Mouse (Mus musculus) embryonic facial prominence, embryonic 10.5 days (tissue): Measurements from ENCODE around the gene Eno4. TPM values are rescaled to one million over a fixed set of nuclear protein-coding genes. Genes with fewer than 3 reads are reported as not detected.

Source experiments
- DNase-seq: peaks from one replicate; pipeline ENCODE4 v3.0.0-alpha.2; 2017; ENCODE audit warnings: low spot score
- H3K27ac ChIP-seq: fragments of 300-500 bp; sonication (generic); replicated peaks from 2 replicates; pipeline ENCODE4 v1.5.1; 2016; ENCODE audit warnings: mild to moderate bottlenecking
- H3K27me3 ChIP-seq: fragments of 300-500 bp; sonication (generic); replicated peaks from 2 replicates; pipeline ENCODE4 v1.6.1; 2016; ENCODE audit warnings: low read depth, mild to moderate bottlenecking; ENCODE audit not compliant: poor library complexity, severe bottlenecking
- H3K36me3 ChIP-seq: fragments of 300-500 bp; sonication (generic); replicated peaks from 2 replicates; pipeline ENCODE4 v1.6.1; 2016; ENCODE audit warnings: mild to moderate bottlenecking, moderate library complexity
- H3K4me1 ChIP-seq: fragments of 300-500 bp; sonication (generic); 2 replicates; pipeline ENCODE4 v1.6.1; 2016
- H3K4me3 ChIP-seq: fragments of 300-500 bp; sonication (generic); 2 replicates; pipeline ENCODE4 v1.5.1; 2016; ENCODE audit warnings: mild to moderate bottlenecking, moderate library complexity
- H3K9me3 ChIP-seq: fragments of 300-500 bp; sonication (generic); 2 replicates; pipeline ENCODE4 v1.6.1; 2016; ENCODE audit warnings: mild to moderate bottlenecking
- WGBS: fragments of 180-500 bp; shearing (Covaris S2); methylation state at CpG from one replicate; pipeline ENCODE4 v1.1.7; 2016; 5-methylcytosine and 5-hydroxymethylcytosine counted together
- microRNA-seq: library from miRNA; unstranded; fragments of <30 nt; microRNA quantifications from one replicate; pipeline ENCODE4, GENCODE M21; 2017
- polyA plus RNA-seq: library from polyadenylated mRNA; unstranded; fragments of >200 nt; fragmentation: Nextera tagmentation; extraction: Ambion mirVana; gene quantifications from 2 replicates; pipeline ENCODE4 v1.2.1, GENCODE M21; 2016

The Eno4 gene
- polyA plus RNA-seq, 1 experiment from 2014 or later: 1.1 TPM

DNA sequence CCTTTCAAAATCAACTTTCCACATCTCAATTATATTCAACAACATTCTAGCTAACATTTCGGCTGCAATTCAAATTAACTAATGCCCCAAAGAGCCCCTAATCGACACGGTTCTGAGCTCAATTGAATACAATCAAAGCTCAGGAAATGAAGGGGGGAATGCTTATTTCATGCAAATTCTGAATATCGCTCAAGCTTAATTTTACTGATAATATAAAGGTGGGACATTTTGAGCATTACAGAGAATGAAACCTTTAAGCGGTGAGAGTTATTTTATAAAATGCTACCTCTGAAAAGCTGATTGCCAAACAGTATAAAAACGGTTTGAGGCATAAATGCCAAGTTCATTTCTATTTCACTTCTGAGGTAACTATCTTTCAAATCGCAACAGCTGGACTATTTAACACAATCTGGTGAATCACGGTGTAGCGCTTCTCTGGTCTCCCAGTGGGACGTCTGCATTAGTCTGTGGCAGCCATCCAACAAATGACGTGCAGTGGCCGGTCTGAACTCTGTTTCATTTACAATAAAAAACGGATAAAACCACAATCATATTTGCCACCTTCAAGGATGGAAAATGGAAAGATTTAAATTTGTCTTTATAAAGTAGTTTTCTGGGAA lies 36.3 kb downstream of the Eno4 start:
- H3K9me3 ChIP-seq: no peaks in the 10 kb centered on the region
- no peaks in the 10 kb centered on the region for H3K36me3 ChIP-seq
- peaks cover 63% of the 10 kb centered on the region for H3K27me3 ChIP-seq
- H3K4me3 ChIP-seq: no peak overlapping the region
- H3K4me1 ChIP-seq: peaks cover 48% of the 10 kb centered on the region
- no peak for DNase-seq
- H3K27ac ChIP-seq: no peak overlapping the region
- 55% methylated on average over 13 of the region's 13 CpGs for WGBS

DNA sequence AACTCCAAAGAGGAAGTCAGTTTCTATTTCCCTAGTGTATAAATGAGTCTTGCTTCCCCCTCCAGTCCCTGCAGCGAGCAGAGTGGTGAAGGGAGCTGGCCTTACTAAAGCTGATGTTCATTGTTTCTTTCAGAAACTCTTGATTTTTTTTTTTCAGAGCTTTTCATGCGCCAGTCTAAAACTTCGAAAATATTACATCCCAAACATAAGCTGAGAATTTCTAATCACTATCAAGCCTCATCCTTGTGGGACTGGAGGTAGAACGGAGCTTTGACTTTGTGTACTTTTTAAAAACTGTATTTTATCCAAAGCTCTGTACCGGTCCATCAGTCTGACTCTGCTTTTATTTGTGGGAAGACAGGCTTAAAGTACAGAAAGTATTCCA lies 36.8 kb downstream of the Eno4 start:
- Histone ChIP-seq H3K4me3 (no peak overlapping the region), H3K27me3 (peaks cover 60% of the 10 kb centered on the region), H3K4me1 (peaks cover 43% of the 10 kb centered on the region)

DNA sequence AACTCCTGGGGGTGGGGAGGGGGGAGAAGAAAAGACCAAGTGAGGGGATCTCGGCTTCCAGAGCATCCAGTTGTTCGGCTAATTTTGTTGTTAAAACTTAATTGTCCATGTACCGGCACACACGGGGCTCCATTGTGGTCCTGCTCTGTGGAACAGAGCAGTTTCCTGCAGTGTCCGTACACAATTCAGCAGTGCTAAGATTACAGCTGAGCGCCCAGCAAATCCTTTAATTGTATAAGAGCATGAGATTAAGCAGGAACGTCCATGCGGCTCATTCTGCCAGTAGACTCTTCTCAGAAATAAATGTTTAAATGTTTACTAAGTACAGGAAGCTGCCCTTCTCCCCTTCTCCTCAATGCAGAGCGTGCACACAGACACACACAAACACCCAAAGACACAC lies 38.3 kb downstream of the Eno4 start:
- WGBS: 15% methylated on average over 9 of the region's 9 CpGs
- Histone ChIP-seq H3K27ac (no peak overlapping the region; the same call in 1 of the 2 replicates), H3K9me3 (no peaks in the 10 kb centered on the region), H3K4me1 (peaks cover 37% of the 10 kb centered on the region), H3K27me3 (peaks cover 50% of the 10 kb centered on the region), H3K4me3 (no peak overlapping the region; the same call in 1 of the 2 replicates), H3K36me3 (no peaks in the 10 kb centered on the region)
- DNase-seq: peak; percentile 34

More for the DNA sequence above, 36.8 kb downstream of the Eno4 start:
- DNase-seq: no peak
- no peaks in the 10 kb centered on the region for H3K9me3 ChIP-seq
- no peaks in the 10 kb centered on the region for H3K36me3 ChIP-seq
- no peak overlapping the region for H3K27ac ChIP-seq
- 63% methylated on average over 5 of the region's 5 CpGs for WGBS

DNA sequence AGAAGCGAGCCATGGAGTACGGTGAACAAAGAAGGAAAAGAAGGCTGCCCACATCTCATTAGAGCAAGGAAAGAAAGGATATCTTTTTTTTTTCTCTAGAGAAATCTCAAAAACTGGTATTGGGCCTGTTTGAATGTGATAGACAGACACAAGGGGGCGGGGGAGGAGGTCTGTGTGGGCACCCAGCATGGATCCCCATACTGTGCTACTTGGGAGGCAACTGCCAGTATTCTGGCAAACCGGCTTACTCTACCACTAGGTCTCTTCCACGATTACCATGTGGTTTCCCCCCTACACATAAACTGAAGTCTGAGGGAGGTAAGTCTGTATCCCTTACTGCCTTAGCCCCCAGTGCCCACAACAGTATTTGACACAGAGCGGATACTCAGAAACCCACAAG lies 59.6 kb downstream of the Eno4 start:
- Histone ChIP-seq H3K27me3 (0 out of 2 replicates have a peak, but pooled peaks cover 4% of the 10 kb centered on the region), H3K4me1 (peaks cover 4% of the 10 kb centered on the region; the same call in 1 of the 2 replicates), H3K36me3 (0 out of 2 replicates have a peak, but pooled peaks cover 5% of the 10 kb centered on the region), H3K9me3 (no peaks in the 10 kb centered on the region), H3K27ac (no peak overlapping the region), H3K4me3 (no peak overlapping the region)
- WGBS: 83% methylated on average over 6 of the region's 6 CpGs
- DNase-seq: no peak

DNA sequence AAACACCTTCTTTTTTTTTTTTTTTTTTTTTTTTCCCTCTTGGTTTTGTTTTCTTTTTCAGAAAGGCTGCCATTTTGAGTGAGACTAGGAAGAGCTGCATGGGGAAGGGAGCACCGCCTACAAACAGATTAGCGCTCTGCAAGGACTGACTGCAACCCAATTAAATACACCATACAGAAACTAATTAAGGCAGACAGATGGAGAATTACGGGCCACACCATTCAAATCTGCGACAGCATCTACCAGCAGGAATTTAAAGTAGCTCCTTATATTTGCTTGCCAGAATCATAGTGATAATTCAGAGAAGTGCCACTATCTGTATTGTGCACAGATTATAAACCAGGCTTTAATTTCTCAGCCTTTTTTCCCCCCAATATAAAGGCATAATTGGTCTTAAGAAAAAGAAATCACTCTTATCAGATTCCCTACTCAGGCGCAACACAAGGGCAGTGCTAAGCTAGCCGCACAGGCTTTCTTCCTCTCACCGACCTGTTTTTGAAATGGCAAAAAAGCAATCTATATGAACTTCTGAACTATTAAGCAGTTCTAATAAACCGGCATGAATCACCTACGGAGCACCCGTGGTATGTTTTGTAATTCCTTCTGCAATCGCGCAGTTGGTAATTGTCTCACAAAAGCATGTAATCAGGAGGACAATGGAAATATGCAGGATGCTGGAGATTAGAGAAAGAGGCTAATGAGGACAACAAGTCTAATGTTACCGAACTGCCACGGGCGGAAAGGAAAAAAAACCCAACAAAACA lies 63.5 kb downstream of the Eno4 start:
- H3K4me3 ChIP-seq: no peak overlapping the region
- no peaks in the 10 kb centered on the region for H3K4me1 ChIP-seq
- DNase-seq: no peak
- H3K36me3 ChIP-seq: 0 out of 2 replicates have a peak, but pooled peaks cover 5% of the 10 kb centered on the region
- H3K9me3 ChIP-seq: no peaks in the 10 kb centered on the region
- peaks cover 13% of the 10 kb centered on the region; the same call in 1 of the 2 replicates for H3K27me3 ChIP-seq
- H3K27ac ChIP-seq: no peak overlapping the region
- 60% methylated on average over 15 of the region's 15 CpGs for WGBS

DNA sequence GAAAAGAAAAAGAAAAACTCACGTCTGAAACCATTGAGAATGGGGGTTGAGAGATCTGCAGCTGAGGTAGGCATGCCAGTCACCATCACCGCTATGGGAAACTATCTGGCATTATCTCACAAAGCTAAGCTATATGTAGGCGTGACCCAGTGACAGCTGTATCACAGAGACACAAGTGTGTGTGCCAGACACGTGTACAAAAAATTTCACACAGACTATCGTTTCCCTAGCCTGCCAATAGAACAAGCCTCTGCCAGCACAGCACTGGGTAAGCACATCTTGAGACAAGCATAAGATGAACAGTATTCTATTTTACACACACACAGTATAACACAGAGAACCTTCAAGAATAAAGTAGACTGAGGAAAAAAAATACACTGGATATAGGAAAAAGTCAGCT lies 67.6 kb downstream of the Eno4 start:
- DNase-seq: no peak
- Histone ChIP-seq H3K4me1 (no peaks in the 10 kb centered on the region), H3K36me3 (no peaks in the 10 kb centered on the region), H3K27me3 (peaks cover 9% of the 10 kb centered on the region; the same call in 1 of the 2 replicates), H3K9me3 (no peaks in the 10 kb centered on the region), H3K4me3 (no peak overlapping the region), H3K27ac (no peak overlapping the region)
- 80% methylated on average over 5 of the region's 5 CpGs for WGBS

Small RNA genes within 50 kb of the gene (microRNA-seq; reads per million reads assigned to microRNA genes)
- 10.1 reads per million, percentile 21 among the genes with 10 or more reads in this experiment for gene Mir3086

Other genes with a start within 250 kb of the Eno4 start
- 0.31 TPM in 1 of 2 replicates, not detected in the other for gene Pnliprp1, start 214.5 kb upstream of the Eno4 start, polyA plus RNA-seq
- 0.09 TPM in 1 of 2 replicates, not detected in the other for gene Pnliprp2, start 183.7 kb upstream of the Eno4 start, polyA plus RNA-seq
- 0.20 TPM in 1 of 2 replicates, not detected in the other for gene 1700019N19Rik, start 149.0 kb upstream of the Eno4 start, polyA plus RNA-seq
- gene Hspa12a, start 229 bp downstream of the Eno4 start, polyA plus RNA-seq: 8.1 TPM in 2 replicates
- 2.6 and 3.0 TPM in 2 replicates for gene Shtn1, start 132.7 kb downstream of the Eno4 start, polyA plus RNA-seq
- gene Vax1, start 226.6 kb downstream of the Eno4 start, polyA plus RNA-seq: 1.2 and 1.7 TPM in 2 replicates